Mouse (Mus musculus): ENCODE data around the gene Gxylt2.

Gxylt2 gene

DNA sequence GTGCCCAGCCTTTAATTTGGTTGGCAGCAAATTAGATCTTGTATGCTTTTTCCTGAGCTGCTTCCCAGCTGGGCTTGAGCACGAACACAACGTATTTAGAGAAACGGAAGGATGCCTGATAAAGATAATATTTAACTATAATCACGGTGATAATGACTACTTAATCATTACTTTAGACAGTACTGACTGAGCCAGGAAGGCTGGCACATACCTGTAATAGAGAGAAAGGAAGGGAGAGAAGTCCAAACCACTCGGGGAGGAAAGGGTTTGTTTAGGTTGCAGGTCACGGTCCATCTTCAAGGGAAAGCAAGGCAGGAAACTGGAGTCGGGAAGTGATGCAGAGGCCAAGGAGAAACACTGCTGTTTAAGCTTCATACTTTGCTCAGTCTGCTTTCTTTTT is 11.6 kb downstream of the Gxylt2 start:
- no peak for DNase-seq

DNA sequence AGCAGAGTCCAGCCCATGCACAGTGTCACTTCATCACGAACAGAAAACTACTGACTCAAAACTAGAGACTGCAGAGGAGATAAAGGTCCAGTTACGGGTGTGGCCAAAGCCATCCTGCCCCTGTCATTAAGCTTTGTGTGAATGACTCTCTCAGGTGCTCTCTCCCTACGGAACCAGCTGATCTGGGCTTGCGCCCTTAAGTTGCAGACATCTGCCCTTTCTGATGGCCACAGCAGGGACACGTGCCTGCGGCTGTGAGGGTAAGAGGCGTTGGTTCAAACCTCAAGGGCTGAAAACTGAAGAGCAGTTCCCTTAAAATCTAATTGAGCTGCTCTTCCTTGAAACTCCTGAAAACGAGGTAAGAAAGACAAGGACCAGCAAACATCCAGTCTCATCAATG is 12.3 kb downstream of the Gxylt2 start:
- no peak for DNase-seq

DNA sequence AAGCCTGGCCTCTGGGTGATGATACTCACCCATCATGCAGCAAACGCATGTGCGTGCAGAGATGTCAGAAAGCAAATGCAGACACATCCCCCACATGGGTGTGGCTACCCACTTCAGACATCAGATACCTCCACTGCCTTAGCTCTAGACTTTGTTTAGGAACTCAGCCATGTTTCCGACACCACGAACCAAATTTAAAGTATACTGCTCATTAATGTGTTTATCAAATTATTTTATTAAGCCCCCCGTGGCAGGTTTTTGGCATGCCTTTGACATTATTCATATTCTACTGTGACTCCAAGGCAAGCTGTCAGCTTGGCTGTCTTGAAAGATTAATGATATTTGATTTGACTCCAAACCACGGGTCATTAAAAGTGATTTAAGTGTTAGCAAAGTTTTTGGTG is 15.6 kb downstream of the Gxylt2 start:
- no peak for DNase-seq

DNA sequence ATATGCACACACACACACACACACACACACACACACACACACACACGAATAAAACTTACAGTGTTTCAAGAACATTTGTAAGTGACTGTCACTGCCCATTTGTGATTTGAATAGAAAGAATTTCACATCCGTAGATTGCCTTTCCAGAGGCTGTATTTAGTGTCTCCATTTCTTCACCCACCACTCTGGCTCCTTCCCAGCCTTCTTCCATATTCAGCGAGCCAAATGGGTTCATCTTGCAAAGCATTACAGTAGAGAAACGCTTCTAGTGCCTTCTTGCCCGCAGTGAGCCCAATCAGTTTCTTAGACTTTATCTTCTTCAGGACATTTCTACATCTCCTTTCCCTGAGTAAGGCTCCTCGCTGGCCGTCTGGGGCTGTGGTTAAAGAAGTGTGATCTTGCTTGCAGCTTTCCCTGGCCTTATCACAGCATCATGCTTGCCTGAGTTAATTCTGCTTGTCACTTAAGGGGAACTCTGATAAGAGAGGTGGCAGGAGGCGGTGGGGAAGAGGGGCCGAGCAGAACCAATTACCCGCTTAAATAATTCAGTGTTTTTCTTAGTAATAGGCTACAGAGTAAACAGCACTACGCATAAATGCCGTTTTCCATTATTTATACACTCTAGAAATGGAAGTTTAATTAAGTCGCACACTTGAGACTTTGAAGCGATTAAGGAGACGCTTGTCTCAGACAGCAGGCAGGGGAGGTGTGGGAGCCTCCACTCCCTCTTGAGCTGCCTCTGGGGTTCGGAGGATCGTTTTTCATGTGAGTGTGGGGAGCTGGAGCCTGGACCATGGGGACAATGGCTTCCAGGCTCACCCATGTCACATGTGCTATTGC is 16.6 kb downstream of the Gxylt2 start:
- no peak for DNase-seq

DNA sequence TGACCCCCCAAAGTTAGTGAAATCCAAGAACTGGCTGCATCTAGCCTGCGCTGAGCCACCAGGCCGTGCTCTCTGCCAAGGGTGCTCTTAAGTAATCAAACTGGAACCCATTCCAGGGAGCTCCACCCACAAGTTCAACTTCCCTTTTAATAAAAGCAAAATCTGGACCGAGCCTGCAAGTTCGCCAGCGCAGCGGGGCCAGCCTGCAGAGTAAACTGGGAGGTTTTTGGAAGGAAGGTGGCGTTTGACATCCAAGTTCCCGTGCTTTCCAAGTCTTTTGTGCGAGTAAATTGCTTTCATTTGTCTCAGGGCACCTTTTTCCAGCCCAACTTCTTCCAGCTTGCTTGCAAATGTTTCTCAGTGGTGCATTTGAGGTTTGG is 27.5 kb downstream of the Gxylt2 start:
- no peak for DNase-seq

DNA sequence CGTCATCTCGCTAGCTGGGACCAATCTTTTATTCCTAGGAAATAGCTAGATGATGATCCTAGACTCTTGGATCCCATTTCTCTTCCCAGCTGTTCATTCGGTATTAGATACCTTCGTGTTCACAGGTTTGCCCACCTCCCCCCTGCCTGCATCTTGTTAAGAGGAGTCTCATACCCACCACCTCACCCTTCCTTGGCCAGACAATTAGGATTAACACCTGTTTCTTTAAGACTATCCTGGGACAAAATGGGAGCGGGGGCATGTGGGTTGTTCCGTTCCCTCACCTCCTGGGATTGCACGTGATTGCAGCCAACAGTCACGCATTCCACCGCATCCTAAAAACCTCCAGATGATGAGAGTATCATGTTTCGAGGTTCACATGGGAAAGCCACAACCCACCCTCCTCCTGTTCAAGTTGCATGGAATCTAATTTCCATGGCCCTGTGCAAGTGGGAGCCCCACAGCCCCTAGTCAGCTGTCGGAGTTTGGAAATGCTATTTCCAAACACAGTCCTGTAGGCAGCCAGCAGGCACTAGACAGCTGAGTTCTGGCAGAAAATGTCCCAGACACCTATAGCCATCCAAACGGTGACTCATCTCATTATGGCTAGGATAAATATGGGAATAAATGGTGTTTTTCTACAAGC is 28.0 kb downstream of the Gxylt2 start:
- DNase-seq, result no peak

DNA sequence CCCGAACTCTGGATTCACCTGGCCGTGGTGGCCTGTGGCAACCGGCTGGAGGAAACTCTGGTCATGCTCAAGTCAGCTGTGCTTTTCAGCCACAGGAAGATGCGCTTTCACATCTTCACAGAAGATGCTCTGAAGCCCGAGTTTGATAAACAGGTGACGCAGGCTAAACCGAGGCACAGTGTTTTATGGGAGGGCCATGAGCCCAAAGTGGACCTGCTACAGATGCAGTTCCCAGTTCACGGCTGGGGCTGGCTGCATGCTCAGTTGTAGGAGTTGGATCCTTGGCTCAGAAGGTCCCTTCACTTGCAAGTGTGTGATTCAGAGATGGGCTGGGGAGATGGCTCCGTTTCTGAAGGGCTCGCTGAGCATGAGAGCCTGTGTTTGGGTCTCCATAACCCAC is 28.7 kb downstream of the Gxylt2 start:
- no peak for DNase-seq

DNA sequence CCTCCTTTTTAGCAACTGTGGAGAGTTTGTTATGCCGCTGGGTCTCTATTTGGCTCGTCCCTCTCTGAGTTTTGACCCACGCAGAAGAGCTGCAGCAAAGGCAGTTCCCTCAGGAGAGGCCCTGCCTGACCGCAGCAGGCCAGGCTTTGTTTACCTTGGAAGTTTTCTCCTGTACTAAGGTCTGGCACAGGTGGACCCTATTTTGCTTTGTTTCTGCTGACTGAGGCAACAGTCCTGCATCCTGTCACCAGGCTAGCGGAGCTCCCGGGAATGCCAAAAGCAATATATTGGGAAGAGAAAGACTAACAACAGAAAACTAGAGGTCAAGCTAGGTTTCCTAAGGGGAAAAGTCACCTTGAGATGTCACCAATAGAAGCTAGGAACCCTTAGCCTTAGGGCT is 29.8 kb downstream of the Gxylt2 start:
- no peak for DNase-seq

DNA sequence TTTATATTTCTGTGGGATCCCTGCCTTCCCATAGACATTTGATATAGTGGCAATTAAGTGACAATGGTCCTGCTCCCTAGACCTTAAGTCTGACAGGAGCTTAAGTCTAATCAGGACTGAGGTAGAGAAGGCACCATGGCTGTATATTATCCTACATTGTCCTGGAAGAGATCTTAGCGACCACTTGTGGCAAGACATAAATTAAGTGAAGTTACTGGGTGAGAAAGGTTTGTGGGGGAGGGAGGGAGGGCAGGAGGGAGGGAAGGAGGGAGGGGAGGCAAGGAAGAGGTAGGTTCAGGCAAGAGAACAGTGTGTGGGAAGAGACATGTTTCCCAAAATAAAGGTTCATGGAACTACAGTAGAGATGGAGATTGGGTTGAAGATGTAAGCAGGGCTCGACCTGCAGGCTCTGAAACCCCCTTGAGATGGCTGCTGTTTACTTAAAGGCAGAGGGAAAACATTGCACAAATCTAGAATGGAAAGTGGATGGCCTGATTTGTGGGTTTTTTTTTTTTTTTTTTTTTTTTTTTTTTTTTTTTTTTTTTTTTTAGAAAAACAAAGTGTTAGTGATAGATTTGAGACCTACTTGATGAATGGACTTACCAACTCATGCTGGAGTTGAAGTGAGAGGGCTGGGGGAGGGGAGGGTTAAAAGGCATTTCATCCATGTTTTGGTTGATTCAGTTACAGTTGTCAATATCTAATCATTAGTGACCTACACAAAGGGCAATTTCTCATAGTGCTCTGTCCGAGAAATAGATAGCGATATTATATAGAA is 54.1 kb downstream of the Gxylt2 start:
- no peak for DNase-seq

DNA sequence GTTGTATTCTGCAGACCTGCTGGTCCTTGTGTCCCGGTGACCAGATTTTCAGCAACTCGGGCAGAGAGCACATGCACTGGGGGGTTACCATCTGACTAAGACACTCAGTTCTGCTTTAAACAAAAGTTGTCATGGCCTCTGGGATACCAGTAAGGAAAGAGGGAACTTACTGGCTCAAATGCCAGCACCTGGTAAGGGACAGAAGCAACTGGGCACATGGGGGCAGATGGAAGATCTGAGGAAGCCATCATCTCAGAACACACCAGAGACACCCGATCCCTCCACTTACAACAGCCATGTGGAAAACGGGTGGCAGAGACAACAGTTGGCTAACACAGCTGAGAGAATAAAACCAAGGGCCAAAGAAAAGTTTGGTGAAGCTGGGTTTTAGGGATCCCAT is 63.2 kb downstream of the Gxylt2 start:
- no peak for DNase-seq

DNA sequence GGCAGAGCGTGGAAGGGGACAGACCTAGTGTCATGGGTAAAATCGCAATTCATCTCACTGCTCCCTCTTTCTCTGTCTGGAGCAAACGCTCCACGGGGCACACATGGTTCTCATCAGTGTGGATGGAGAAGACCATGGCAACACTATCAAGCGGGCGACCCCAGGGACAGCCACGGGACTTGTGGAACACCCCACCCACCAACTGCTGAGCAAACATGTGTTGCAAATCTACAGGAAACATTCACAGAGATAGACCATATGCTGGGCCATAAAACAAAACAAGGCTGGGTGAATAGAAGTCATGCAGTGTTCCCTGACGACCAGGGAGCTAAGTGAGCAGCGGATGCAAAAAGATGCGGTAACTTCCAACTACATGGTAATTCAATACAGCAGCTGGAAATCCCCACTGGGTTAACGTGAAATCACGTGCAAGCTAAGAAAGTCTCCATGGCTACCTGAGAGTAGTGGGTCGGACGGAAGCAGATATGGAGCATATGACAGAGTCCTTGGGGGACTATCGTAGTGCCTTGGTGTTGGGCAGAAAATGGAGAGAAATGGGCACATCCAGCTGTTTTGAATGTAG is 71.5 kb downstream of the Gxylt2 start:
- DNase-seq, result no peak

DNA sequence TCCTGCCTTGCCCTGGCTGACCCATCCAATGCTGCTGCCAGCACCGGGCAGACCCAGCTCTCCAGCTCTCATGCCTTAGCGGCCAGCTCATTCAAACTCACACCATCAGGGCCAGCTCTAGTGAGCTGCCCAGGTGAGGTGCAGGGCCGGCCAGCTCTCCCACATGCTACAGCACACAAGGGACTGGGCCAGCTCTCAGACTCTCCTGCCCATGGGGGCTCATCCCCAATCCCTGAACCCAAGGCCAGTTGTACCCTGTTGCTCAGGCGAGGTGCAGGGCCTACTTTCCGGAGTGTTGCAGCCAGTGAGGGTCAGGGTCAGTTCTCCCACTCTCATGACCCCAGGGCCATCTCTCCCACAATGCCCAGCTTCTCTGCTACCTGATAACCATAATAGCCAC is 74.1 kb downstream of the Gxylt2 start:
- no peak for DNase-seq

DNA sequence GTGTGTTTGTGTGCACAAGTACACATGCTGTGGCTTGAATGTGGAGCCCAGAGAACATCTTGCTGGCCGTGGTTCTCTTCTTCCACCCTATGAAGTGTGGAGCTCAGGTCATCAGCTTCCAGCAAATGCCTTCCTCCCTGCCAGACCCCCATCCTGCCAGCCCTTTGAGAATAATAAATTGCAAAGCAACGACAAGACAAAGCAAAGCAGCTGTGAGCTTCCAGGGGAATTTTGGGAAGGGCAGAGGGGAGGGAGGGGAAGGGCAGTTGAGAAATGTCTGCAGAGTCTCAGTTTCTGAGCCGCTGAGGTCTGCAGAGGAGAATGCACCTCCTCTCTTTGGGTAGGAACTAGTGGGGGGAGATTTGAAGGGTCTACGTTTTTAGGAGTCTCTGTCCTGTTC is 75.9 kb downstream of the Gxylt2 start:
- no peak for DNase-seq

DNA sequence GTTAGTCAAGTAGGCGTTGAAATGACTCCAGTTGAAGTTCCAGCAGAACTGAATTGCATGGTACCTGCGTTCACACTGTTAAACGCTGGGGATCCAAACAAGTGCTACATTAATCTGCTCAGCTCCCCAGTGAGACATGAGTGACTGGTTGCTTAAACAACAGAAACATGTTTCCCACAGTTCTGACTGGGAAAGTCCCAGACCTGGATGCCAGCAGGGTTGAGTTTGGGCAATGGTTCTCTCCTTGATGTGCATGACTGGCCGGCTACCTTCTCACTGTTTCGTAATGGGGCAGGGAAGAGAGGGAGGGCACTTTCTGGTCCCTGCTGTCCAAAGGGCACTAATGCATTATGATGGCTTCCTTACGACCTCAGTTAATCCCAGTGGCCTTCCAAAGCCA is 77.1 kb downstream of the Gxylt2 start:
- no peak for DNase-seq

DNA sequence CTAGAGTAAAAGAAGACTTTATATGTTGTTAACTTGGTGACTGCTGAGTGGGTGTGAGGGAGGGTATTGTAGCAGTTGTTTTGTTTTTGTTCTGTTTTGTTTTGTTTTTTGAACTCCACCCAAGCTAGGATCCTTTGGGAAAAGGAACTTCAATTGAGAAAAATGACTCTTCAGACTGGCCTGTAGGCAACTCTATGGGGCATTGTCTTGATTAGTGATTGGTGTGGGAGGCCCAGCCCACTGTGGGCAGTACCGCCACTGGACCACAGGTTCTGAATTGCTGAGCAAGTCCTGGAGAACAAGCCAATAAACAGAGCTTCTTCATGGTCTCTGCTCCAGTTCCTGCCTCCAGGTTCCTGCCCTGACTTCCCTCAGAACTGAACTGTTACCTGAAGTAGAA is 83.2 kb downstream of the Gxylt2 start:
- no peak for DNase-seq

DNA sequence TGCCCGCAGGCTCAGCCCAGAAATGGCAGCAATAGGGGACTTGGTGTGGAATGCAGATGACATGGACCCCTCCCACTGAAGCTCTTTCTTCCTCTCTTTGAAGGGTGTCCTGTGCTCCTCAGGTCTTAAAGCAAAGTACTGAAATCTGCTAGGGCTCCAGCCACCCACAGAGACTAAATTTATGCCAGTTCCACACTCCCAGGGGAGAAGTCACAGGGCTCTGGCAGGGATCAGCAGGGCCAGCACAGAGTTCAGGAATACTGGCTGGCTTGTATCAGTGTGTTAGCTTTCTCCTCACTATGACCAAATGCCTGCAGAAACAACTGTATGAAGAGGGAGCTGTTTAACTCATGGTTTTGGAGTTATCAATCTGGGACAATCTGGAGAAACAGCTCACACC is 84.6 kb downstream of the Gxylt2 start:
- DNase-seq, result no peak

DNA sequence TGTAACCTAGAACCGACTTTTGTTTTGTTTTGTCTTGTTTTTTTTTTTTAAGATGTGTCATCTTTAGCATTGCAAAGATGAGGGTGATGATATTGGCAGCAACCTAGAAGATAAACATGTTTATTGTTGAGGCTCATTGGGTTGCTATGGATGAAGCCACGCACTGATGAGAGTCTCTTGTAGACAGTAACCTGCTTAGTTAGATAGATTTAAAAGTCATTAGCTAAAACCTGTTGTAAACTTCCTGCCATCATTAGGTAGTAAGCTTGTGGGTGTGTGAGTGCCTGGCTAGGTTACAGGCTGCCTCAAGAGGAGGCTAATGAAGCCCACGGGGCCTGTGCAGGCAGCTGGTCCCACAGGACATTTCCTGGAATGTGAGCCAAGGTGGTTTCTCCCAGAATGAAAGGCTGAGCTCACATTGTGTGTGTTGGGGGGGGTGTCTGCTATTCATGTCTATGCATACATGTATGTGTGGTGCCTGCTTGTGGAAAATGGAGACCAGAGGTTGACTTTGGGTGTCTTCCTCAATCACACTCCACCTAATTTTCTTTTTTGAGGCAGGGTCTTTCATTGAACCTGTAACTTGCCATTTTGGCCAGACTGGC is 87.6 kb downstream of the Gxylt2 start:
- DNase-seq, result no peak

DNA sequence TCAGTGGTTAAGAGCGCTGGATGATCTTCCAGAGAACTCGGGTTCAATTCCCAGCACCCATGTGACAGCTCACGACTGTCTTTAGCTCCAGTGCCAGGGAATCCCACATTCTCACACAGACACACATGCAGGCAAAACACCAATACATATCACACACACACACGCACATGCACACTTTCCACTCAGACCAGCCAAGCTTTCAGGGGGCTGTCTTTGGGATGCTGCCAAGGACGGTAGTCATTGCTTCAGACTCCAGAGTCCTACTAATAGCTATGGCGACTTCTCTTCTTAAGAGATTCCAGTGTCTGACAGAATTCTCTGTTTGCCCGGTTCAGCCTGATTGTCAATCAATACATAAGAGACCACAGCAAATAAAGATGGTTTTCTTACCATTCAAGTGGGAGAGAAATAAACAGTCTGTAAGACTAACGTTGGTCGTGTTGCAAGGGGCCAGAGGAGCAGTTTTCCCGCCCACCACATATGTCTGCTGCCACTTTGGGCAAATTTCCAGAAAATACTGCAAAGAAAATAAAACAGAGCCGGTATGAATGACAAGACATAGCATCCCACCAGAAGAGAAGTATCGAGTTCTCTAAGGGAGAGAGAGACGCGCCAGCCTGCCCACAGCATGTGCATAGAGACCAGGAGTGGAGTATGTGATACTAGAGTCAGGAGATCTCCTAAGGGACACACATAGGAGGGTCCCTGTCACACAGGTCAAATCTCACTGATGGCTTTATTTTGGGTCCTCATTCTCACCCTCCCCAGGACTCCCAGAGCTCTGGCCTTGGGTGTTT is 88.6 kb downstream of the Gxylt2 start:
- DNase-seq, result no peak

DNA sequence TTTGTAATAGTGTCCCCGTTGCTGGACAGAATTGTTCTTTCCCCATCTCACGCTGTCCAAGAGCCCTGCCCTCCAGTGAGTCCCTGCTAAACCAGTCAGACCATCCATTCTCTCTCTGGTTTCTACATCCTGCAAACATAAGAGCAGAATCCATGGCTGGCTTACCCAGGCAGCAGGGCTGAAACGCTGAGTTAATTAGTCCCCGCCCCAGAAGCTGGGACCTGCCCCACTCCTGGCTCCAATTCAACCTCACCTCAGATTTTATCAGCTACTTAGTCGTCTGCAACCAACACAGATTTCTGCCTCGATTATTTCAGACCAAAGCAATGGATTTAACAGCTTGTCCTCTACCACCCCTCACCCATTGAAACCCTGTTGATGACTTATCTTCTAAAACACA is 91.3 kb downstream of the Gxylt2 start:
- no peak for DNase-seq

DNA sequence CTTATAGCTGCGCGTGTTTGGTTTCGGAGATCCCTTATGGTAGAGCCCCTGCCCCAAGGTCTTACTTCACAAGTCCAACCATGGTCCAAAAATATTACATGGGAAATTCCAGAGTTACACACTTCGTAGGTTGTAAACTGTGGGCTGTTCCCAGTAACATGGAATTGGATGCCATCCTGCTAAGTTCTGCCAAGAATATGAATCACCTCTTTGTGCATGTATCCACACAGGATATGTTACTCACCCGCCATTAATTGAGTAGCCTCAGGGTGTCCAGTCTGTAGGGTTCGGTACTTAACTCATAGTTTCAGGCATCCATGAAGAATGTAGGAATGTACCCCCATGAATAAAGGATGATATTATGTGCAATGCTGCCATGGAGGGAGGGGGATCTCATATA is 94.8 kb downstream of the Gxylt2 start:
- DNase-seq, result no peak

DNA sequence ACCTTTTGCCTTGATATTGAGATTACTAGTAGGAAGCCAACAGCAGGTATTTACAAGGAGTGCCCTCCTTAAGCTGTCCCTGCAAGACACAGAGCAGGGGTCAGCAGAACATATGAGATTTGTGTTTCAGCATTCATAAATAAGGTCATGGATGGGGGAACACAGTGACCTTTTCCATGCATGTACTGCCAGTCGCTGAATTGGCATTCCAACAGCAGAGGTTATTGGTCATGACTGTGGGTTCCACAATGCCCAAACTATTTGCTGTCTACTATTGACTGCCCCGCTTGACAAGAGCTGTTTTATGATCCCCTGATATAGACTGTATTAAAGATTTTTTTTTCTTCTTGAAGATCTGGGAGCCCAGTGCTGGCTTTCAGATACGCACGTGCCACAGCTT is 95.2 kb downstream of the Gxylt2 start:
- DNase-seq, result no peak

DNA sequence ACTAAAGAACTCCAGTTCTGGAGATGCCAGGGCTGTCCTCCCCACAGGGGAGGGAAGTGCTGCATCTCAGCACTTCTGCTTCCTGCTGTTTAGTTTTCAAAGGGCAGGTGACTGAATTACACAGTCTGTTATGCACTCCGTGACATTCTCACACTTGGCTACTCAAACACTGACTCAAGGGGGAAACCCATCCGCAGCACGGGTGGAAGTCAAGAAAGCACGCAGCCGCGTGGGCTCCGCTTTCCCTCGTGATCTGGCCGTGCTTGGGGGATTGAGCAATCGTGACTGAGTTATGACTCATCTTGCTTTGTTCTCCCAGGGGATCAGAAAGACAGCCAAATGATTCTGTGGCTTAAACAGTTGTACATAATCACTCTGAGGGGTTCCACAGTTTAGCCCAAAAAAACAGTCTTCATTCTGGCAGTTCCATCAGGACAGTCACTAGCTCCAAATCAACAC is 96.0 kb downstream of the Gxylt2 start:
- DNase-seq, result peak; percentile 3
